Mouse (Mus musculus) liver, embryonic 15.5 days (tissue): ENCODE data around the gene Ephb4. TPM values are rescaled to one million over a fixed set of nuclear protein-coding genes. Genes with fewer than 3 reads are reported as not detected.

ENCODE experiments used
- ATAC-seq: fragments of 200-750 bp; cut with Nextera tagmentation; 2 replicates; pipeline ENCODE4 v1.8.0; 2017; ENCODE audit warnings: moderate number of reproducible peaks, mild to moderate bottlenecking, moderate library complexity; ENCODE audit not compliant: insufficient read depth
- H3K27ac ChIP-seq: fragments of 300-500 bp; sonication (generic); replicated peaks from 2 replicates; pipeline ENCODE4 v1.5.1; 2015; ENCODE audit warnings: mild to moderate bottlenecking, inconsistent platforms
- H3K27me3 ChIP-seq: fragments of 300-500 bp; sonication (generic); 2 replicates; pipeline ENCODE4 v1.6.1; 2015; ENCODE audit warnings: mild to moderate bottlenecking, inconsistent platforms
- H3K36me3 ChIP-seq: fragments of 300-500 bp; sonication (generic); replicated peaks from 2 replicates; pipeline ENCODE4 v1.6.1; 2015; ENCODE audit warnings: moderate library complexity, mild to moderate bottlenecking, inconsistent platforms
- H3K4me1 ChIP-seq: fragments of 300-500 bp; sonication (generic); replicated peaks from 2 replicates; pipeline ENCODE4 v1.6.1; 2015; ENCODE audit warnings: inconsistent platforms
- H3K4me2 ChIP-seq: fragments of 300-500 bp; sonication (generic); 2 replicates; pipeline ENCODE4 v1.6.1; 2015; ENCODE audit warnings: moderate library complexity, mild to moderate bottlenecking, inconsistent platforms
- H3K4me3 ChIP-seq: fragments of 300-500 bp; sonication (generic); replicated peaks from 2 replicates; pipeline ENCODE4 v1.5.1; 2015; ENCODE audit warnings: mild to moderate bottlenecking, inconsistent platforms
- H3K9ac ChIP-seq: fragments of 300-500 bp; sonication (generic); 2 replicates; pipeline ENCODE4 v1.6.1; 2015; ENCODE audit warnings: moderate library complexity, mild to moderate bottlenecking, inconsistent platforms
- H3K9me3 ChIP-seq: fragments of 300-500 bp; sonication (generic); replicated peaks from 2 replicates; pipeline ENCODE4 v1.6.1; 2016; ENCODE audit warnings: inconsistent platforms
- WGBS: fragments of 180-500 bp; shearing (Covaris S2); methylation state at CpG from one replicate; pipeline ENCODE4 v1.1.7; 2015; ENCODE audit warnings: mixed read lengths; ENCODE audit not compliant: insufficient replicate concordance; 5-methylcytosine and 5-hydroxymethylcytosine counted together
- polyA plus RNA-seq: library from polyadenylated mRNA; unstranded; fragments of >200 nt; fragmentation: Nextera tagmentation; extraction: Ambion mirVana; gene quantifications from 2 replicates; pipeline ENCODE4 v1.2.1, GENCODE M21; 2015

Gene Ephb4
- polyA plus RNA-seq, 1 experiment from 2014 or later, result 7.6 TPM

DNA sequence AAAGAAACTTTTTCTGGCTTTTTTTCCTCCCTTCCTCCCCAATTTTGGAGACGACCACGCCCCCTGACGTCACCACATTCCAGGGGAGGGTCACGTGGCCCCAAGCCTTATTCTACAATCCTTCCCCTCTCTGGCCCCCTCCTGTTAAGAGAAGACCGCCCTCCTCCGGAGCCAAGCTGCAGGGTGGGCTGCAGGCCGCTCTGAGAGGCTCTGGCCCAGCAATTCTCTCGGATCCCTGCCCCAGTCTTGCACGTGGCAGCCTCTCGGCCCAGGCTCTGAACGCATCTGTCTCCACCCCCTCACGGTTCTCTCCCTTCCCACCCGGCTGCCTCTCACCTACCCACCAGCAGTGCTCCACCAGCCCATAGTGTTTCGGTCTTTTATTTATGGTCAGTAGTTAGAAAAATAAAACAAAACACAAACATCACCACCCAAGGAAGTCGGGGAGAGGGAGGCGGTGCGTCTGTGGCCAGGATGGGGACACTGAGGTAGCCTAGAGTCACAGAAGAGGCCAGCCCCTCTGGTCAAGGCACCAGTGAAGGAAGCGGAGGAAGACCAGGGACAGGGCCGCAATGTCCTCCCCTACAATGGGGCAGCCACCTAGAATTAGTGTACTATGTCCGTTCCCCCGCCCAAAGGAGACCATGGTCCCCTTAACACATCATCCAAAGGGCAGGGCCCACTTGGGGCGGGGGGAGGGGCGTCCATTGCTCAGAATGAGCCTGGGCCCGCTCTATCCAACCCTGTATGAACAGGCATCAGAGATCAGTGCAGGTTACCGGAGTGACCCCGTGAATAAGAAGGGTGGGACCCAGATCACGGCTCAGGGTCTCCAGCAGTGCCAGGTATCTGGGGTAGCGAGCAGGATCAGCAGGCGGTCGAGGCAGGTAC is 35.5 kb upstream of the Ephb4 start, which contains the start of gene Trip6:
TSS of gene Trip6 (minus strand) at position 212 of the 891 bp plus-strand sequence.
- Histone ChIP-seq H3K4me1 (peaks cover 54% of the 10 kb centered on the region), H3K36me3 (peaks cover 10% of the 10 kb centered on the region), H3K4me2 (peak within 1 kb of the TSS; percentile 76), H3K27me3 (0 out of 2 replicates have a peak, but pooled peaks cover 4% of the 10 kb centered on the region), H3K9me3 (no peaks in the 10 kb centered on the region), H3K4me3 (peak within 1 kb of the TSS; percentile 56), H3K27ac (peak within 1 kb of the TSS; percentile 54; the same call in 1 of the 2 replicates), H3K9ac (peak within 1 kb of the TSS; percentile 60)
- WGBS, result 33% methylated on average over 30 of the region's 30 CpGs
- ATAC-seq, result peak; percentile 34

DNA sequence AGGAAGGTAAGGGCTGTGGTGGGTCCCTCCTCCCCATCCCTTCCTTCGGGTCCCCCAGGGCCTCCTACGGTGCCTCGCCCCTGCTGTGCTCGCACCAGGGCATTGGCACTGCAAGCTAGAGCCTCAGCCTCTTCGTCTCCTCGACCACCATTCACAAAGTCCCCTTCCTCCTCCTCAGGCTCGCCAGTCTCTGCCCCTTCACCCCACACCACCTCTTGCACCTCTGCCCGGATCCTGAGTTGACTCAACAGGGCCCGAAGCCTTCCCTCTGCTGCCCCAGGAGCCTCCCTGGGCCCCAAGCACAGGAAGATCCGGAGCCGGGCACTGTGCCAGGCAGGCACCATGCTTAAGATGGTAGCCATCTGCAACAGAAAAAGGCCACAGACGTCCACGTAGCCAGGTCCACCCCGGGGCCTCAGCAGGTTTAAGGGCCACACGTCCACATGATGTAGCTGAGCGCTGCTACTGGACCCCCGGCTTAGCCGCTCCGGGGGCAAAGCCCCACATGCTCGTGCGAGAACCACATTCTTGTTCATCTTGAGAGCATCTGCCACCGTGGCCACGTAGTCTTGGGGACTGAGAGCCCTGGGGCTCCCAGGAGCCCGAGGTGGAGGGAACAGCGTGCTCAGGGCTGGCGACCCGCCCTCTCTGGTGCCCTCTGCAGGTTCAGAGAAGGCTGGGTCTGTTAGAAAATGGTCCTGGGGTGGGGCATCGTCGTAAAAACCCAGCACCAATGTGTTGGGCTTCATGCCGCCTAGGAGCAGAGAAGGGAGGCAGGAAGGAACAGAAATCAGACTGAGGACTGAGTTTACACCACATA is 34.6 kb upstream of the Ephb4 start:
- Histone ChIP-seq H3K9me3 (no peaks in the 10 kb centered on the region), H3K9ac (no peak overlapping the region), H3K27ac (no peak overlapping the region), H3K27me3 (0 out of 2 replicates have a peak, but pooled peaks cover 4% of the 10 kb centered on the region), H3K4me2 (no peak overlapping the region), H3K36me3 (peaks cover 1% of the 10 kb centered on the region; the same call in 1 of the 2 replicates), H3K4me3 (no peak overlapping the region), H3K4me1 (peaks cover 54% of the 10 kb centered on the region)
- 52% methylated on average over 28 of the region's 30 CpGs for WGBS
- 0 out of 2 replicates have a peak, but pooled peaks have one; percentile 7 for ATAC-seq

DNA sequence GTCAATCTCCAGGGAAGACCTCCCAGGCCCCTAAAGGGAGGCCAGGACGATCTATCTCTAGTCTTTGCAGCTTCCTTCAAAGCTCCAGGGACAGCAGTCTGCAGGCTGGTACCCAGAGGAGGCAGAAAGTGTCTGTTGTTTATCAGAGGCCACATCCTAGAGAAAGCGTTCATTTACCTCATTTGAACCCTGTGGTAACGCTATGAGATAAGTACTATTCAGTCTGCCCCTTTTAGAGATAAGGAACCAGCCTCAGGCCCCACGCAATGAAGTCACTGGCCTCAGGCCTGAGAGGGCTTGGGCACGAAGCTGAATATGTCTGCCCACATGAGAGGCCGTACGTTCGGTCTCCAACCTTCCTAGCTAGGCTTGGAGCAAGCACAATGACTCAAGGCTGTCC is 32.5 kb upstream of the Ephb4 start:
- 32% methylated on average over 8 of the region's 8 CpGs for WGBS
- 0 out of 2 replicates have a peak, but pooled peaks cover 4% of the 10 kb centered on the region for H3K27me3 ChIP-seq
- no peak overlapping the region for H3K4me2 ChIP-seq
- peaks cover 48% of the 10 kb centered on the region for H3K4me1 ChIP-seq
- H3K36me3 ChIP-seq, result peaks cover 5% of the 10 kb centered on the region; the same call in 1 of the 2 replicates
- H3K9me3 ChIP-seq, result no peaks in the 10 kb centered on the region
- no peak overlapping the region for H3K27ac ChIP-seq
- ATAC-seq, result no peak
- H3K9ac ChIP-seq, result no peak overlapping the region
- no peak overlapping the region for H3K4me3 ChIP-seq

DNA sequence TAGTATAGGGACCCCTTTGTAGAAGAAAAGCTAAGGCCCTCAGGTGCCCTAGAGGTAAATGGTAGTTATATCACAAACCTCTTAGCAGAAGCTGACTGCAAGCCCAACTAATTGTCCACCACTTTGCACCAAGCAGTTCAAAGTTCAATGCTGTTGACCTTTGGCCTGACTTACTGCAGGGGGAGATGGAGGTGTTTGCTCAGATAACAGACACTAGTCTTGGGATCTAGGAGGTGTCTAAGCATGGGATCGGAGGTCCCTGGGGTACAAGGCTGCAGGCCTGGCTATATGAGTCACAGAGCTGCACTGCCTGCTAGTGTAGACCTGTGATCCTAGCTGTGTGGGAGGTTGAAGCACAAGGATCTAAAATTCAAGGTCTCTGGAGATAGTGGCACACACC is 31.3 kb upstream of the Ephb4 start:
- Histone ChIP-seq H3K36me3 (peaks cover 5% of the 10 kb centered on the region; the same call in 1 of the 2 replicates), H3K9ac (no peak overlapping the region), H3K9me3 (no peaks in the 10 kb centered on the region), H3K27me3 (0 out of 2 replicates have a peak, but pooled peaks cover 4% of the 10 kb centered on the region), H3K4me3 (no peak overlapping the region), H3K27ac (no peak overlapping the region), H3K4me1 (peaks cover 36% of the 10 kb centered on the region), H3K4me2 (no peak overlapping the region)
- WGBS, result 75% methylated on average over 1 of the region's 1 CpGs
- no peak for ATAC-seq

DNA sequence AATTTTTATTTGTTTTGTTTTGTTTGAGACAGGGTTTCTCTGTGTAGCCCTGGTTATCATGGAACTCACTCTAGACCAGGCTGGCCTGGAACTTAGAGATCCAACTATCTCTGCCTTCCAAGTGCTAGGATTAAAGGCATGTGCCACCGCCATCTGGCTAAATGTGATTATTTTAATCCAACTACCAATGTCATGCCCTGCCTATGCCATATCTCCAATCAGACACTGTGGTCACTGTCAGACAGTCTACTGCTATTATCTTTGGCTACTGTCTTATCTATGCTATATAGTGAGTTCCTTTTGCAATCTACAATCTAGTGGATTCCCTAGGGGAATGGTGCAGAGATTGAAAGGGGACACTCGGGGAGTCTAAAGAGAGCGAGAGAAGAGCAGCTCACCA is 28.9 kb upstream of the Ephb4 start:
- Histone ChIP-seq H3K4me2 (no peak overlapping the region), H3K9ac (no peak overlapping the region), H3K27ac (no peak overlapping the region), H3K4me3 (no peak overlapping the region), H3K9me3 (no peaks in the 10 kb centered on the region), H3K36me3 (peaks cover 9% of the 10 kb centered on the region; the same call in 1 of the 2 replicates), H3K27me3 (0 out of 2 replicates have a peak, but pooled peaks cover 4% of the 10 kb centered on the region), H3K4me1 (peaks cover 13% of the 10 kb centered on the region)
- no peak for ATAC-seq
- WGBS, result 55% methylated on average over 3 of the region's 3 CpGs

DNA sequence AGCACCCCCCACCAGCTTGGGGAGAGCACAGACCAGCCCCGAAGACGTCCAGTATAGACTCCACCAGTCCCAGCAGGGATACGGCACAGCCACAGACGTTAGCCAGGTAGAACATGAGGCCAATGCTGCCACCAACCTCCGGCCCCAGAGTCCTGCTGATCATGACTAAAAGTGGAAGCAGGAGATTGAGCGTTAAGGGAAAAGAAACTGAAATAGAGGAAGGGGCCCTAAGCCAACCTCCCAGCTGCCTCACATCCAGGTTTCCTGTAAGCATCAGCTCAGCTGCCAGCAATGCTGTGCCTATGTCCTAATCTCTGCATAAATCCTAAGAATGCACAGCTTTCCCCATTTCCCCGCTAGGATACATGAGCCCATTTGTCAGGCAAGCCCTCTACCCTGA is 19.0 kb upstream of the Ephb4 start:
- Histone ChIP-seq H3K4me1 (peaks cover 22% of the 10 kb centered on the region), H3K27ac (no peak overlapping the region), H3K36me3 (no peaks in the 10 kb centered on the region), H3K4me2 (no peak overlapping the region), H3K9ac (no peak overlapping the region), H3K27me3 (no peaks in the 10 kb centered on the region), H3K4me3 (no peak overlapping the region), H3K9me3 (no peaks in the 10 kb centered on the region)
- ATAC-seq, result no peak
- WGBS, result 58% methylated on average over 7 of the region's 7 CpGs

DNA sequence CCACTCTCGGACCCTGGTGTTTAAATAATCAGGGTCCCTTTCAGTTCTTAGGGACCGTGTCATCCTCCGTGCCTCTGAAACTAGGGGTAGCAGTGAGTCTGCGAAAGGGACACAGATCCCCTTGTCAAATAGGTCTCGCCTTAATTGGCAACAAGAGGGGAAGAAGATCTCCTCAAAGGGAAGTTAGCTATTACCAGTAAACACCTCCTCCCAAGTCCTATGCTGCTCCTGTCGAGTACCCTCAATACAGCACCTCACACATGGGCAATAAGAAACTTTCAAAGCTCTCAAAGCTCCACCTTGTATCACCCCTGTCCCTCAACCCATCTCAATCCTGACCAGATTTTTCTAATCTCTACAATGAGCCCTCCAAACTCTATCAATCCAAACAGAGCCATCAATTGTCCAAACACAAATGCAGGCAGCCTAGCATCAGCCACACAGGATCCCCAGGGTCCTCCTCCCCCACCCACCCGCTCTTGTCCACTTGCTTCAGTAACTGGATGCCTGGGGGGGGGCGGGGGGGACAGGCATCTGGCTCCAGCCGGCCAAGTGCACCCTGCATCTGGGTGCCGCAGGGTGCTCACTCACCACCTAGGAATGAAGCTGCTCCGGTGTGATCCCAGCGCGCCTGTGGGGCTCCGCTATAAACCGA is 16.9 kb upstream of the Ephb4 start:
- Histone ChIP-seq H3K27ac (peak overlapping the region; percentile 42), H3K4me2 (peak overlapping the region; percentile 79), H3K9ac (peak overlapping the region; percentile 50), H3K4me1 (peaks cover 34% of the 10 kb centered on the region), H3K27me3 (no peaks in the 10 kb centered on the region), H3K36me3 (no peaks in the 10 kb centered on the region), H3K4me3 (peak overlapping the region; percentile 59), H3K9me3 (no peaks in the 10 kb centered on the region)
- WGBS, result 13% methylated on average over 15 of the region's 15 CpGs
- no peak for ATAC-seq

DNA sequence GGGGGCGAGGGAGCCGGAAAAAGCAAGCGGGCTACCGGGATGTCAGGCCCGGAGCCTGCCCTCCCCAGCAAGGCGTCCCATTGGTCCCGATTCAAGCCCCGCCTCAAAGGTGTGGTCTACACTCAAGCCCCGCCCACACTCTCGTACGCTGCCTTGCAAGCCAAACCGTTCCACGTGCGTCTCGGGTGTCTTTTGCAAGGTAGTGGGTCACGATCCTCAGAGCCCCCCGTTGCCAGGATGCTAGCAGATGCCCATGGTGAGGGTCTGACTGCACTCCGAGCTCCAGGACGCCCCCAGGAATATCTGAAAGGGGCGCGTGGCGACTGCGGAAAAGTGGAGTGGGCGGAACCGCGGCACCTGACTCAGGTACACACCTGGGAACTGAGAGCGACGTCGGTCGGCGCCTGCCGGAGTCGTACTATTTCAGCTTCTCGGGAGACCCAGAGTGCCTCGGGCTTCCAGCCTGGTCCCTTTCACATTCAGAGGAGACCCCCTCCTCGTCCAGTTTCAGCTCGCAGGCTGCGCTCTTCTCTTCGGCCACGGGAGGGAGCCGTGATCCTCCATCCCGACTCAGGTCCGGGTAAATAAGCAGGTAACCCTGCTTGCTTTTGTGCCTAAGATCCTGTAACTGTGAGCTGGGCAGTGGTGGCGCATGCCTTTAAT is 16.3 kb upstream of the Ephb4 start, which contains the start of gene Slc12a9:
TSS of gene Slc12a9 (minus strand) at position 86 of the 663 bp plus-strand sequence.
- no peaks in the 10 kb centered on the region for H3K36me3 ChIP-seq
- no peaks in the 10 kb centered on the region for H3K27me3 ChIP-seq
- peak; percentile 76 for ATAC-seq
- H3K4me1 ChIP-seq, result peaks cover 39% of the 10 kb centered on the region
- under 1% methylated on average over 44 of the region's 44 CpGs for WGBS
- H3K9me3 ChIP-seq, result no peaks in the 10 kb centered on the region
- H3K9ac ChIP-seq, result peak within 1 kb of the TSS; percentile 50
- peak within 1 kb of the TSS; percentile 59 for H3K4me3 ChIP-seq
- H3K4me2 ChIP-seq, result peak within 1 kb of the TSS; percentile 79
- peak within 1 kb of the TSS; percentile 42 for H3K27ac ChIP-seq

DNA sequence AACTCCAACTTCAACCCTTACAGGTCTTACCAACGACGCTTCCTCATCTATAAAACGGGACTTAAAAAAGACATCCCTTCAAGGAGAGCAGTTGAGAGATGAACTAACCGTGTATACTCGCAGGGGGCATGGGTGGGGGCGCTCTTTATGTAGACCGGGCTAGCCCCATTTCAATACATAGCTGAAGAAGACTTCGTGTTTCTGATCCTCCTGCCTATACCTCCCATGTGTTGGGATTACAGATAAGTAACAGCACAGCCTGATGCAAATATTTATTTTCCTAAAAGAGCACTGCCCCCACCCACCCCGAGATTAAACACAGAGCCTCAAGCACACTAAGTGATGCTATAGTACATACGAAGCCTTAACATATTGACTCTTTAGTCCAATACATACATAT is 15.6 kb upstream of the Ephb4 start:
- Histone ChIP-seq H3K27ac (no peak overlapping the region), H3K4me1 (peaks cover 46% of the 10 kb centered on the region), H3K36me3 (no peaks in the 10 kb centered on the region), H3K4me2 (peak overlapping the region; percentile 79), H3K9ac (no peak overlapping the region), H3K27me3 (peaks cover 4% of the 10 kb centered on the region; the same call in 1 of the 2 replicates), H3K4me3 (peak overlapping the region; percentile 59; the same call in 1 of the 2 replicates), H3K9me3 (no peaks in the 10 kb centered on the region)
- ATAC-seq, result no peak
- 34% methylated on average over 10 of the region's 10 CpGs for WGBS

DNA sequence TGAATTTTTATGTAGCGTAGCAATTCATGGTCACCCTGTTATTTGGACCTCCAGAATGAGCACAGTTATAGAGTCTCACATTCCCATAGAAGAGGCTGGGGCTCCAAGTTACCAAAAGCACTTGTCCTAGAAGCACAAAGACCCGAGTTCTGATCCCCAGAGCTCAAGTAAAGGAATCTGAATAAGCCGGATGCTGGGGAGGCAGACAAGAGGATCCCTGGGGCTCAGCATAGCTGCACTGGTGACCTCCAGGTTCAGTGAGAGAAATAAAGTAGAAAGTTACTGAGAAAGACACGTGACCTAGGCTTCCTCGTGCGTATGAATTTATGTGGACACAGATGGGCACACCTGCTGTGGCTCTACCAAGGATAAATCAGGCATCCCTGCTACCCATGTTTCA is 14.8 kb upstream of the Ephb4 start:
- Histone ChIP-seq H3K9me3 (no peaks in the 10 kb centered on the region), H3K27ac (no peak overlapping the region), H3K36me3 (no peaks in the 10 kb centered on the region), H3K9ac (no peak overlapping the region), H3K4me3 (no peak overlapping the region), H3K27me3 (peaks cover 4% of the 10 kb centered on the region), H3K4me1 (peaks cover 52% of the 10 kb centered on the region), H3K4me2 (no peak overlapping the region)
- ATAC-seq, result no peak
- 73% methylated on average over 6 of the region's 6 CpGs for WGBS
